Mouse (Mus musculus) layer of hippocampus, adult 11-12 months (tissue): ENCODE measurements at regions not wholly inside any gene's neighbourhood (a gene's known extent, or its start where the extent isn't known, plus 50 kb on each side); places are given as distances from the start of the nearest gene placed in this dataset.

ENCODE experiments used
- DNase-seq: peaks from one replicate; pipeline ENCODE4 v3.0.0; 2022; ENCODE audit warnings: low spot score

DNA sequence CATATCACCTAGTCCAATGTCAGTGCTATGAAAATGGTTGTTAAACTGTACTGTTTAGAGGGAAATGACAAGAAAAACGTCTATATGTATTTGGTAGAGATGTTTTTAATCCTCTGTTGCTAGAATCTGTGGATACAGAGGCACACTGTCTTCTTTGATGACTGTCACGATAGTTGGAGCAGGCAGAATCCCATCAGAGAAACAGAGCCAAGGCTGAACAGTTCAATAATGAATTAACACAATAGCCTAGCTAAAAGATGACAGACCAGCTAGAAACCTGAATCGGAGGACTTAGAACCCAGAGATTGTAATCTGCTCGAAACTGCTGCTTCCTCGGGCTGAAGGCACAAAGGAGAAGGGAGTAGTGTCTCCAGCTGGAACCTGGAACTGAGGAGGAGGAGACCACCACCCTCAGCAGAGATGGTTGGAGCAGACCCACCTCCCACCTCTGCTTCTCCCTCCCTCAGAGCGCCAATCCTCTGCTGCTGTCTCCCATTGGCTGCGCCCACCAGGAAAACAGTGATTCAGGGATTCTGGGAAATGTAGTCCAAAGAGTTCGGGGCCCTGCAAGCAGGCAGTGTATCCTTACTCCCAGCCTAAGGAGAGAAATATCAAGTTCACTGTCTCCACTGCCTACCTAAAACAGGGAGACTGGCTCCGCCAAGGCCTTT is 98.2 kb upstream of the Mgme1 start:
- DNase-seq: peak; percentile 86

DNA sequence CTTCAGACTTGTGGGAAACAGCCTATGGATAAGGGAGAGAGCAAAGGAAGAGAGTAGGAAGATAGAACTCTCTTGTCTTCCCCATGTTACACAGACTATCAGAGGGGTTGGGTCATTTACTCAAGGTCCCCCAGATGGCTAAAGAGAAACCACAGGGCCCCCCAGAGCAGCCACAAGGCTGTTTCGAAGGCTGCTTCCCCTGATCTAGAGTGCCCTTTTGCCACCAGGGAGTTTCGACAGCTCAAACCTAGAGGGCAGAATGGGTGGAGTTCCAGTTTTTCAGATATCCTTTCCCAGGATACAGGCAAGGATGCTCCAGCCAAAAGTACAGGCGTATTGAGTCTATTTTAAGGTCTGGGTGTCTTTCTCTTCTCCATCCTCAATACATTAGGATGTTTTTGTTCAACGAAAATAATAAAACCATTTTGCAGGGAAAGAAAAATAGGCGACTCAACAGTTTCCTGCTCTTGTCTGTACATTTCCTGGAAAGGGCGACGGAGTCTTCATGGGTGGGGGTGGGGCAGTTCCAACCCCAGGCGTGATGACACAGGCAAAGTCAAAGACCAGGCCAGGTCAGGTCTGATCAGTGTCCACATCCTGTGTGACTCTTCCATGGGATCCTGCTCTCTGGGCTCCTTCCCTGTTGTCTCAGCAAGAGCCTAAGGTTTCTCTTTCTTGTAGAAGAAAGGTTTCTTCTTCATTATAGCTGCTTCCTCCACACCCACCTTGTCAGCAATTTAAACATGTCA is 96.9 kb upstream of the Mgme1 start:
- no peak for DNase-seq

DNA sequence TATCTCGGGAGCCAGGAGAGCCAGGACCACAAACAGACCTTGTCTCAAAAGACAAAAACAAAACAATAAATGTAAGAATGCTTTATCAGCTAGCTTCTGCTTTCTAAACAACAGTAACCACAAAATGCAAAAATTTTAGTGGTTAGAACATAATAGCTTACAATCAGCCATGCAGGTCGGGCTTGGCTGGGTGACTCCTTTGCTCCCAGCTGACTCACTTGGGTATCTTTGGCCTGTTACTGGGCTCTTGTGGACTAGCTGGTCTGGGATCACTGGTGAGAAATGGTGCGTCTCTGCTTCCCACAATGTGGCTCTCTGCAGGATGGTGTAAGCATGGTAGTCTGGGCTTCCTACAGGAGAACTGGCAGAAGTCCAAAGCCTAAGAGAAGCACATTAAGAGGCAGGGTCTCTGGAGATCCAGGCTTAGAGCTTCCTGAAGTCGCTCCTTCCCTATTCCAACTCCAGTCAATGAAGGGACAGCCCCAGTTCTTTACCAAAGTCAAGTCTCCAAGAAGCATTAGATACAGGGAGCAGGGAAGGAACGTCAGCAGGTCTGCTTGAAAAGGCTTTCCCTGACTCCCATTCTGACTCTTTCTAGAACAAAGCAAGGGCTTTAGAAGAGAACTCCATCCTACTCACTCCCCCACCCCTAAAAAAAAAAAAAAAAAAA is 96.0 kb upstream of the Mgme1 start:
- DNase-seq: no peak

DNA sequence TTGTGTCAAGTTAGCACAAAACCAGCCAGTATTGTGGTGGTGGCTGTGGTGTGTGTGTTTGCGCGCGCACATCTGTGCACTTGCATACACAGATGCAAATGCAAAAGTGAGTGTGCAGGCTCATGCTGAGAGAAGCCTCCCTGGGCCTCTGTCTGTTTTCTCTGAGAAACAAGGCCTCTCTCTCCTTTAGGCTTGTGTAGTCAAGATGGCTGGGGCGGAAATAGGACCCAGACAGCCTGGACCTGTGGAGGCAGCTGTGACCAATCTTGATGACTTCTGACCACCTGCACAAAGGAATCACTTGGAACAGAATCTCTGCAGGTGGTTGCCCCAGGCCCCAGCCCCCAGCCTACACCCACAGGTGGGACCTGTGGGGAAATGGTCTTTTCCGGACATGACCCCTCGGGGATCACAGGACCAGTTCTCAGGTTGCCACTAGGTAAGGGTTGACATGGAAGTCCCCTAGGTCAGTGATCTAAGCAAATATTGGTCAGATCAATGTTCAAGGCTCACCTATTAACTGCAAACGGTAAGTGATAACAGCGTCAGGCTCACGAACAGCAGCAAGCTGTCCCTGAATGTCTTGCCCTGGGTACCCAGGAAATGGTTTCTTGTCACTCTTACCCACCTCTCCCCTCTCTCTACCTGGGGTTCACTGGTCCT is 93.8 kb upstream of the Mgme1 start:
- no peak for DNase-seq

DNA sequence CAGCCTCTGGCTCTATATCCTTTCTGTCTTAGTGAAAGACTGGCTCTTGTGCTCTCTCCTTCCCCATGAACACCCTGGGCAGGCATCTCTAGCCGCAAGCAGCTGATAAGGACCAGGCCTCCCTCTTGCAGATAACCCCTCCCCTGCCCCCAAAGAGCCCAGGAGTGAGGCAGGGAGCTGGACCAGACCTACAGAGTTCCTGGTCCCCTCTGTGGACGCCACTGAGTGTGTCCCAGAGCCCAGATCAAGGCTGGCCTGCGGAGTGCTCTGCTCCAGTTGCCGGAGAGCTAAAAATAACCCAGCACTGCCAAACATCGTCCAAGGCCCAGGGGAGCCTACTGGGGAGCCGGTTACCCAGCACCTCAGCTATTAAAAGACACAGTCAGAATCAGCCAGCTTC is 93.2 kb upstream of the Mgme1 start:
- no peak for DNase-seq

DNA sequence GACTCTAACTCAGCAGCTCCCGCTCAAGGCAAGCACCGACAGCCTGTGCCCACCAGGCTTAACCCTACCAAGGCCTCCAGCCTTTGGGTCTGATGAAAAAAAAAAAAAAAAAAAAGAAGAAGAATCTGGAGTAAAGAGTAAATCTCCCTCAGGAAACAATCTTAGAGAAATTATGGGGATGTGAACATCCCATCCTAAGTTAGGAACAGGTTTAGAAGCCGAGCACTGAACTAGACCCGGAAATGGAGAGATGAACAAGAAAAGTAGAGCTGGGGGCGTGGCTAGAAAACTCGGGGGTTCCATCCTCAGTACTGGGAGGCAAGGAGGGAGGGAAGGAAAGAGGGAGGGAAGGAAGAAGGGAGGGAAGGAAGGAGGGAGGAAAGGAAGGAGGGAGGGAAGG is 92.5 kb upstream of the Mgme1 start:
- no peak for DNase-seq

DNA sequence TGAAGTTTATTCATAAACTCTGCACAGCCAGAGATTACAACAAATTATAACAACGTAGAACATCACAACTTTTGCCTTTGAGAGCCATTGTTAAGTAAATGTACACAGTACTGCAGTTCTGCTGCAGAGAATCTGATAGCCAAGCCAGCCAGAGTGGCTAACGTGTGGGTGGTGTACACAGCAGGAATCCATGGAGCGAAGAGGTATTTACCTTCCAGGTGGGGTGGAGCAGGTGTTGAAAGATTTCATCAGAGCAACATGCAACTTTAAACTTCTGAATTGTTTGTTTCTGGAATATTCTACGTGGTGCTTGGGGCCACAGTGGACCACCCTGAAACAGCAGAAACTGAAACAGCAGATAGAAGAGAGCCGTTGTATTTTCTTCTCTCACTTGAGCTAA is 88.4 kb upstream of the Mgme1 start:
- DNase-seq: no peak

DNA sequence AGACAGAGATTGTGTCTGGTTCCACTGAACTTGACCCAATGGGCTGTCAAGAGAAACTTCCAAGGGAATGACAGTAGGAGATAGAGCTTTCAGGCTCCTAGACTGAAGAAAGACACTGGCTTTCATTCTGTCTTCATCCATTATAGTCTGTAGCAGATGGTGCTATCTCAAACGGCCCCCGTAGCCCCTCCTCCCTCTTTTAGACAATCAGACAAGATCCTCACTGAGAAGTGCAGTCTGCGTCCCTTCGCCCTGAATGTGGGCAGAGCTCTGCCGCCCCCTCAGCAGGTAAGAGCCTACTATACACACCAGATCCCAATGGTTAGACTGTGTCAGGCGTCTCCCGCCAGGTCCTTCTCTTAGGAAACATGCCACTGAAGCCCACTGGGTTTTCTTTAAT is 87.9 kb upstream of the Mgme1 start:
- no peak for DNase-seq

DNA sequence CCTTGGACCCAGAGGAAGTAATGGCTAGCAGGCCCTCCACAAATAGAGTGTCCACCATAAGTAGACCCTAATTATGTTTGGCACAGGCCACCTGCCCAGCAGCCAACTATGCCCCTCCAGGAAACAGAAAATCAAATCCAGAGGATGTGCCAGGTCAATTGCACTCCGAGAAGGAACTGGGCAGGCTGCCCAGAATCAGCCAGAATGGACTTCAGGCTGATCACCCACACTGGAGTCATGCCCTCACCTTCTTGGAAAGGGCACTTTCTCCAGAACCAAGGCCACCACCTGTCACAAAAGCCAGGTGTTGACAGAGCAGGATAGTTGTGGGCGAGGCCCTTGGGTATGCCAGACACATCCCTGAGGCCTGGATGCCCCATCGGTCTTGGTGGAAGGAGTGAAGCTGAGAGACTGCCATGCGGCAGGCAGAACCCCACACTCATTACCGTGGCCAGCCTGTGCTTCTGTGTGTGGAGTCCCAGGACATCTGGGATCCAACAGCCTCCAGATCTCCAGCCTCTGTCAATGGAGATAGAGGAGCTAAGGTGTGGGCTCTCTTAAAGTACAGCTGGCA is 87.0 kb upstream of the Mgme1 start:
- no peak for DNase-seq

DNA sequence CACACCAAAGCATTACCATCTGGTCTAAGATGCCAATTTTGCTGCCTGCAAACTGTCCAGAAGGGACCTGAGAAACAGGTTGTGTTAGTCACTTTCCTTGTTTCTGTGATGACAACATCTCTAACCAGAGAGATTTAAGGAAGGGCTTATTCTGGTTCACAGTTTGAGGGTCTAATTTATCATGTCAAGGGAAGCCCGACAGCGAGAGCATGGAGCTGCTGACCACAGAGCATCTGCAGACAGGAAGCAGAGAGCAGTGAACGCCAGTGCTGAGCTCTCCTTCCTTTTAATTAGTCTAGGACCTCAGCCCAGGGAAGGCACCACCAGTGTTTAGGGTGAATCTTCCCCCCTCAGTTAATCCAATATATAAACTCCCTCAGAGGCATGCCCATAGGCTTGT is 85.3 kb upstream of the Mgme1 start:
- no peak for DNase-seq

DNA sequence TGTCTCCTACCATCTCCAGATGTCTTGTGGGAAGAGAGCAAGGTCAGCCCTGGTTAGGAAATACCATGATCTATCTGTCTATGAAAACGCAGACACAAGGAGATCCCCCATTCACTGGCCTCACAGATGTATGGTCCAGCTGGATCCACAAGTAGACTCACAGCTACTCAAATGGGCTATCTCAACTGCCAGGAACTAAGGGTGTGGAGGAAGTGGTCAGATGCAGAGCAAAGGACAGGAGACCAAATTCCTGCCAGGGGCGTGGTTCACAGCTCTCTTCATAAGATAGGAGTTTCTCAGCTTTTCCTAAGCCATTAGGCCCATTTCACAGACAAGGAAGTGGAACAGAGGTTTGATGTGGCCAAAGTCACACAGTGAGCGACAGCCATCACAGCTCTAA is 84.0 kb upstream of the Mgme1 start:
- DNase-seq: no peak

DNA sequence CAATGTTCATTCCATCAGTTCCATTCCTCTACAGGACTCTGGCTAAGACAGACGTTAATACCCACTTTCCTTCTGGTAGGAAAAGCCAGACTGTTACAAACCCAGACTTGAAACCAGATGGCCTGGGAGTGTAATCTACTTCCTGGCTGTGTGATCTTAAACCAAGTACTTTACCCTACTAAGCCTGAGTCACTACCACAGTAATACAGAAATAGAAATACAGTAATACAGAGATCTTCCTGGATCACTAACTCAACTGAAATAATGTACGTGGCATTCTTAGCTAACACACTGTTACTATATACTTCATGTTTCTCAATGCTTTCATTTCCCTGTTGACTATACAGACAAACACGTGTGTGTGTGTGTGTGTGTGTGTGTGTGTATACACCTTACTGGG is 82.4 kb upstream of the Mgme1 start:
- no peak for DNase-seq

DNA sequence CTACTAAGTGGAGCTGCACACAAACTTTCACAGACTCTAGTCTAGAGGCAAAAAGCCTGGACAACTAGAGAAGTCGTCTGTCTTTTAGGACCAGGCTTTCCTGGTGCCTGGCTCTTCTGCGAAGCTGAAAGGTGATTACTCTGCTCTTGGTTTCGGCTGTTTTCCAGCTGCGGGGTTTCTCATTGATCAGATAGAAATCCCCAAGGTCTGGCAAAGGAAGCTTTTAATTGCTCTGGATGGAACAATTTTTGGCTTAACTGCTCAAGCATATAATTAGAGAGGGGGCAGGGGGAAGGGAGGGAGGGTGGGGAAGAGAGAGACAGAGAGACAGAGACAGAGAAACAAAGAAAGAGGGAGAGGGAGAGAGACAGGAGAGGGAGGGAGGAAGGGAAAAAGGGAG is 82.0 kb upstream of the Mgme1 start:
- no peak for DNase-seq

DNA sequence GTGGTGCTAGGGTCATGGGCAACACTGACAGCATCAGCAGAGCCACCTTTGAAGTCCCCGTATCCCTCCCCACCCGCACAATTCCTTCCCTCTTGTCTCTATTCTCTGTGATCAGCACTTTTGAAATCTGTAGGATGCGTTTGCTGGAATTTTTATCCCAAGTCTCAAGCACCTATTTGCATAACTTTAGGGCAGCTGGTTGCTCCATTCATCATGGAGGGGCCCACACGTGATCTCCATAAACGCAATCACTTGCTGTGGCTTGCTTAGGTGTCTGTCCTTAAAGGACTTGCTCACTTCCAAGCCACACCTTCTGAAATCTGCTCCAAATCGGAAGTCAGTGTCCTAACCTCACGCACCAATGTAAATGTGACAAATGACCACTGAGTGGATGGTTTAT is 80.7 kb upstream of the Mgme1 start:
- DNase-seq: no peak

DNA sequence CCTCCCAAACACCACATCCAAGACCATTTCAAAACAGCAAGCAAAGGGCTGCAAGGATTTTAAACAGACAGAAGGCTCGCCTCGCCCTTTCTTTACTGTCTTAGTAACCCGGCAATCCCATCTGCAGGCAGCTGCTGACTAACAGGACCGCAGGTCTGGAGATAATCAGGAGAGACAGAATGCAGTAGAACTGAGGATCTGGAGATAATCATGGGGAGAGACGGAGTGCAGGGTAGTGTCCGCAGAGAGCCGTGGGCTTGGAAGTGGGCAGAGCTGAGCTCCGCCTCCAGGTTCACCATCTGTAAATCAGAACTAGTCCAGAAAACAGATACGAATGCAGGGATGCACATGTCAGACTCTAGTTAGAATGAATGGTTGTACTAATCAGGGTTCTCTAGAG is 79.4 kb upstream of the Mgme1 start:
- no peak for DNase-seq

DNA sequence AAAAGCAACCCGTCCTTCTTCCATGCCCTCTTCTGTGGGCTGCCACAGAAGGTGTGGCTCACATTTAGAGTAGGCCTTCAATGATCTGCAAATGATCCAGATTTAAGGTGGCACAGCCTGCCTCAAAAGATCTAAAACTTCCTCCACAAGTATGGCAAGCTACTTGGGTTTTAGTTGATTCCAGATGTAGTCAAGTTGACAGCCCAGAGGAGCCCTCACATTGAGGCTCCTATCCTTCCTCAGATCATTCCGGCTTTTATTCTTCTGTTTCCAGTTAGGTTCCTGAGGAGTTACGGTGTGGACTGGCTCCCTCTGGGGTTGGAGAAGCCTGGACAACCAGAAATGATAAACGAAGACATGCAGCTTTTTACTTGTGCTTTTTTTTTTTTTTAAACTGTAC is 78.8 kb upstream of the Mgme1 start:
- DNase-seq: no peak

DNA sequence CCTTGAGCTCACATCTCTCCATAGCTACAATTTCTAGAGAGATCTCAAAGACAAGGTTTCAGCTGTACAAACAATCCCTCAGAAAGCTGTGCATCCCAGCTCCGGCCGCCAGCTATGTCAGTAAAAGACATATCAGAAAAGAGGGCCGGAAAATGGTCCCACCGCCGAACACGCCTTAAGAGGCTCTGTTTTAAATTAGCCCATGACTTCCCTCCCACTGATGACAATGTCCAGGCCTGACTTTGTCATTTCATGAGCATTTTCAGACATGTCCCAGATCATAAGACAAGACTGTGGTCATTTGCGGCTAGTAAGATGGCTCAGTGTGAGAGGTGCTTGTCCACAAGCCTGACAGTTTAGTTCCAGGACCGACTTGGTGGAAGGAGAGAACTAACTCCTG is 78.0 kb upstream of the Mgme1 start:
- no peak for DNase-seq

DNA sequence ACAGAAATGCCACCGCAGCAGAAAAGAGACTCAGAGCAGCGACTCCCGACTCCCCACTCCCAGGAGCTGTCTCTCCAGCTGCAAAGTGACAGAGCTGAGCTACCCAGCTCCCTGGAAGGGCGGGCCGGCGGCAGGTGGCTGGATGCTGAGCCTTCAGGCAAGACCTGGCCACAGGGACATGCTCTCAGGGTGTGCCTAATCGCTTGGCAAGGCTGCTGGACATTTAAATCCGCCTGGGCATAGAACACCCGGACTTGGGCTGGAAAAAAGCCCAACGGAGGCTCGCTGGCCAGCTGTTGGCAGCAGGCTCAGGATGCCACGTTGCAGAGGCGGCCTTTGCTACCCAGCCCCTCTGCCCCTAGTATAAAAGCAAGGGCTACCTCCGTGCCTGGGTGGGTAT is 74.6 kb upstream of the Mgme1 start:
- no peak for DNase-seq

DNA sequence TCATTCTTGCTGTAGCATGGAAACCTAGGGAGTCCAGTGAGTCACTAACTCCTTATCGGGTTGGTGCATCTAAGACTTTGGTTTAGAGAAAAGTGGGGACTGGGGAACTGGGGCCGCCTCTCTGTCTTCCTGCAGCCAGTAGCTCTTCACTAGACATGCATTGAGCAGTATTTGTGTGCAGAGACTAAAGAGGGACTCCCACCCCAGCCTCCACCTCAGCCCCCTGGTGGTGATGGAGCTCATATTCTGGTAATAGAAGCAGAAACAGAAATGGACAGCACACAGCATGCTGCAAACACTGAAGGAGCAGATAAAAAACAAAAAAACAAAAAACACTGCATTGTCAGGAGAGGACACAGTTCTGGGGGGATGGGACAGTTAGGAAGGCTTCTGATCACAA is 73.3 kb upstream of the Mgme1 start:
- DNase-seq: no peak

DNA sequence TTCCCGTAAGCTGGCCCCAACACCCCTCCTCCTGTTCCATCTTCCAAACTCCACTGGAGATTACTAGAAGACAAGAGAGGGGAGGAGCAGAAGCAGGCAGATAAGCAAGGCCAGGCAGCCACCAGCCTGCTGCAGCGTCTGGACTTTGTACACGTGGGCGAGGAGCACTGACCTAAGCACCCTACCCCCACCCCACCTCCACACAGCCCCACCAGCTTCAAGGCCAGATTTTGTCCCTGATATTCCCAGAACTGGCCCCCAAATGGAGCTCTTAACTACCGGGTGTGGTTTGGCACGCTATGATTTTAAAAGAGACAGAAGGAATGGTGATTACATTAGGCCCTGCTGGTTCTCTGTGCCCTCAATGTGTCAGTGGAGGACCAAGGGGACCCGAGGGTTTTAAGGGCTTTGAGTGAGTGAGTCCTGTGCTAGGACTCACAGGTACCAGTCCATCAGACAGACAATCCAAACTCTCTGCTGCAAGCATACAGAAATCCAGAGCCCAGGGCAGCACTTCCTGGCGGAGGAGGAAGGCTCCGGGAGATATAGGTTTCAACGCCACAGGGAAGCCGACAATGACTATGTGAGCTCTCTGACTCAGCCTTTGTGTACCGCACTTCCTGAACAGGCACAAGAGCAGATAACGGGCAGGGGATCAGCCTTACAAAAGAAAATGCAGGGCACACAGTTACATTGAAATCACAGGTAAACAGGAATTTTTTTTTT is 72.0 kb upstream of the Mgme1 start:
- no peak for DNase-seq
